Mouse (Mus musculus) midbrain, embryonic 16.5 days (tissue): ENCODE measurements around the gene 1700067P10Rik. TPM values are rescaled to one million over a fixed set of nuclear protein-coding genes. Genes with fewer than 3 reads are reported as not detected.

Experiments
- ATAC-seq: fragments of 200-750 bp; cut with Nextera tagmentation; 2 replicates; pipeline ENCODE4 v1.8.0; 2017; ENCODE audit warnings: moderate TSS enrichment
- H3K27ac ChIP-seq: fragments of 300-500 bp; sonication (generic); 2 replicates; pipeline ENCODE4 v1.5.1; 2014; ENCODE audit warnings: mild to moderate bottlenecking, low read length, mixed read lengths
- H3K27me3 ChIP-seq: fragments of 300-500 bp; sonication (generic); 2 replicates; pipeline ENCODE4 v1.6.1; 2014; ENCODE audit warnings: low read depth, low read length, mixed read lengths; ENCODE audit not compliant: control insufficient read depth, insufficient read depth
- H3K36me3 ChIP-seq: fragments of 300-500 bp; sonication (generic); 2 replicates; pipeline ENCODE4 v1.6.1; 2014; ENCODE audit warnings: mild to moderate bottlenecking, low read length, moderate library complexity, mixed read lengths; ENCODE audit not compliant: control insufficient read depth, insufficient read depth
- H3K4me1 ChIP-seq: fragments of 300-500 bp; sonication (generic); 2 replicates; pipeline ENCODE4 v1.6.1; 2014; ENCODE audit warnings: mild to moderate bottlenecking, low read length, mixed read lengths; ENCODE audit not compliant: control insufficient read depth, insufficient read depth
- H3K4me2 ChIP-seq: fragments of 300-500 bp; sonication (generic); 2 replicates; pipeline ENCODE4 v1.6.1; 2014; ENCODE audit warnings: mild to moderate bottlenecking, low read length, mixed read lengths
- H3K4me3 ChIP-seq: fragments of 300-500 bp; sonication (generic); 2 replicates; pipeline ENCODE4 v1.5.1; 2014; ENCODE audit warnings: low read depth, mild to moderate bottlenecking, low read length, moderate library complexity, mixed read lengths
- H3K9ac ChIP-seq: fragments of 300-500 bp; sonication (generic); 2 replicates; pipeline ENCODE4 v1.6.1; 2014; ENCODE audit warnings: low read depth, low read length, mixed read lengths
- H3K9me3 ChIP-seq: fragments of 300-500 bp; sonication (generic); replicated peaks from 2 replicates; pipeline ENCODE4 v1.6.1; 2014; ENCODE audit warnings: mild to moderate bottlenecking, low read length, mixed read lengths; ENCODE audit not compliant: control insufficient read depth, poor library complexity, severe bottlenecking
- WGBS: fragments of 180-500 bp; shearing (Covaris S2); extraction: QIAGEN DNeasy Blood & Tissue Kit; methylation state at CpG from one replicate; pipeline ENCODE4 v1.1.7; 2014; 5-methylcytosine and 5-hydroxymethylcytosine counted together
- polyA plus RNA-seq: library from polyadenylated mRNA; unstranded; fragments of >200 nt; fragmentation: Nextera tagmentation; extraction: Ambion mirVana; gene quantifications from 2 replicates; pipeline ENCODE4 v1.2.1, GENCODE M21; 2015

Gene 1700067P10Rik
- polyA plus RNA-seq, 1 experiment from 2014 or later: not detected

- H3K36me3 ChIP-seq: no peaks in the 10 kb centered on the region
- no peaks in the 10 kb centered on the region for H3K9me3 ChIP-seq
- no peak overlapping the region for H3K9ac ChIP-seq
- whole genome bisulfite sequencing: 8% methylated on average over 20 of the region's 20 CpGs
- no peak for ATAC-seq
- H3K27ac ChIP-seq: no peak overlapping the region
- H3K4me3 ChIP-seq: no peak overlapping the region
- no peak overlapping the region for H3K4me2 ChIP-seq
- H3K4me1 ChIP-seq: peaks cover 24% of the 10 kb centered on the region
- H3K27me3 ChIP-seq: peaks cover 35% of the 10 kb centered on the region
Observed at GRCm38 (mm10) chr17:48094820-48095680, 5.9 kb downstream of the 1700067P10Rik start.

DNA sequence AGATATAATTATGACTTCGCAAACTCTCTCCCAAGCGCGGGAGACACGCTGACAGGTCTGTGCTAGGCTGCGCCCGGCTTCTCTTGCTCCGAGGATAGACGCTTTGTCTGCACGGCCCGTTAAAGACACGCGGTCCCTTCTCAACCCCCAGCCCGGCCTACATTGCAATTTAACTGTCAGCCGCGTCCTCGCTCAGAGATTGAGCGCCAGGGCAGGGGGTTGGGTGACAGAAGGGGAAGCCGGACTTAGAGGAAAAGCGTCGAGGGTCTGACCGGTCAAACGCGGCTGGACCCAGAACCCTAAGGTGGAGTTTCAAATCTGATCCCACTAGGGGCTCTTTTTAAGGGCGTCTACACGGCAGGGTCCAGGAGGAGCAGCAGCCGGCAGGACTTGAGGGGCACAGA, 6.6 kb downstream of the 1700067P10Rik start:
- 1% methylated on average over 26 of the region's 26 CpGs for WGBS
- no peaks in the 10 kb centered on the region for H3K36me3 ChIP-seq
- H3K4me1 ChIP-seq: peaks cover 24% of the 10 kb centered on the region
- no peak overlapping the region; the same call in 1 of the 2 replicates for H3K4me3 ChIP-seq
- no peak for ATAC-seq
- no peak overlapping the region for H3K27ac ChIP-seq
- H3K9me3 ChIP-seq: no peaks in the 10 kb centered on the region
- 0 out of 2 replicates have a peak overlapping the region, but pooled peaks have one; percentile 29 for H3K4me2 ChIP-seq
- H3K27me3 ChIP-seq: peaks cover 35% of the 10 kb centered on the region
- no peak overlapping the region; the same call in 1 of the 2 replicates for H3K9ac ChIP-seq

DNA sequence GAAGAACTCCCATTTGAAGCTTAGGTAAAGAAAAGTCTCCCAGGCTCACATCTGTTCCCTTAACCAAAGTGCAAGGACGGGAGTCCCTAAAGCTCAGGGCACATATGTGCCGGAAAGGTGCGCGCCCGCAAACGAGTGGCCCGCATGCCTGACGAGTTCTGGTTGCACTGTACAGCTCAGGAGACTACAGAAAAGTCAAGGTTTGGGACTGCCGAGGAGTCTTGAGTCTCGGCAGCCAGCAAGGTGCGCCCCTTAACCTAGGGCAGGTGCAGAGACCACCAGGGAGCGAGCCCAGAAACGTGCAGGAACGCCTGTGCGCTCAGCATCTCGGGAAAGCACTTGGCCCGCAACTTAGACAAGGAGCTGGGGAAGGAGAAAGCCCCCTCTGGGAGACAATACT, 7.2 kb downstream of the 1700067P10Rik start:
- Histone ChIP-seq H3K27ac (no peak overlapping the region), H3K36me3 (no peaks in the 10 kb centered on the region), H3K4me2 (no peak overlapping the region), H3K9me3 (no peaks in the 10 kb centered on the region), H3K9ac (no peak overlapping the region), H3K4me3 (no peak overlapping the region), H3K27me3 (peaks cover 35% of the 10 kb centered on the region), H3K4me1 (peaks cover 24% of the 10 kb centered on the region)
- 5% methylated on average over 17 of the region's 17 CpGs for WGBS
- ATAC-seq: no peak

DNA sequence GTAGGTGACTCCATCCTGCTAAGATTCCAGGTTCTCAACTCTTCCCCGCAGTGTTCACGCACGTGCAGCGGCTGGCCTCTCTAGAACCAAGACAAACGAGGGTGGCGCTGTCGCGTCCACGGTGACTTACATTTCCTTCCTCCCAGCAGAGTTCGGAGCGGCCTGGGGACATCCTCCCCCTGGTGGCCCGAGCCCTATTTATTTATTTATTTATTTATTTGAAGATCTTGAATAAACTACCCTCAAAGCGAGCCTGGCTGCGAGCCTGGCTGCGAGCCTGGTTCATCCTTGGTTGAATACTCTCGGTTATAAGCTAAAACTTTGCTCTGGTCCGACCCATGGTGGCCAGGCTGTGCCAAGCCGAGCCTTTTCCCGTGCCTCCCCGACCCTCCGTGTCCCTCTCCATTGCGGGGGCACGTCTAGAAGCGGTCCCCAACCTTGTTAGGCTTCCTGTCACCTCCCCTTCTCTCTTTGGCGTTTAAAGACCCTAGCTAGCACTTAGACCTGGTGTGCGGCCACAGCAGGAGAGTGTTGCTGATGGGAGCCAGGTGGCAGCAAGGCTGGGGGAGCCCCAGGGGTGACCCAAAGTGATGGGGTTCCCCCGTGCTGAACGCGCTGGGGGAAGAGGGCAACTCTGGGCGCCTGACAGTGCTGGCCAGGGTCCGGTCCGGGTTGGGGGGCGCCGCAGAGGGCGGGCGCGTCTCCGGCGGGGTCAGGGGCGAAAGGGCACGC, 8.1 kb downstream of the 1700067P10Rik start:
- peaks cover 35% of the 10 kb centered on the region for H3K27me3 ChIP-seq
- WGBS: under 1% methylated on average over 31 of the region's 41 CpGs
- 0 out of 2 replicates have a peak, but pooled peaks have one; percentile 13 for ATAC-seq

GRCm38 (mm10) chr17:48097743-48098527, 8.8 kb downstream of the 1700067P10Rik start:
- no peak overlapping the region for H3K27ac ChIP-seq
- H3K4me3 ChIP-seq: peak overlapping the region; percentile 27
- peaks cover 24% of the 10 kb centered on the region for H3K4me1 ChIP-seq
- no peaks in the 10 kb centered on the region for H3K36me3 ChIP-seq
- no peaks in the 10 kb centered on the region for H3K9me3 ChIP-seq
- WGBS: under 1% methylated on average over 39 of the region's 43 CpGs
- no peak for ATAC-seq
- peak overlapping the region; percentile 45 for H3K4me2 ChIP-seq
- H3K9ac ChIP-seq: peak overlapping the region; percentile 42; the same call in 1 of the 2 replicates
- peaks cover 35% of the 10 kb centered on the region for H3K27me3 ChIP-seq

More for the DNA sequence above, 8.1 kb downstream of the 1700067P10Rik start:
- Histone ChIP-seq H3K4me1 (peaks cover 24% of the 10 kb centered on the region), H3K36me3 (no peaks in the 10 kb centered on the region), H3K4me2 (peak overlapping the region; percentile 45), H3K9ac (peak overlapping the region; percentile 42; the same call in 1 of the 2 replicates), H3K4me3 (peak overlapping the region; percentile 27), H3K27ac (no peak overlapping the region), H3K9me3 (no peaks in the 10 kb centered on the region)

DNA sequence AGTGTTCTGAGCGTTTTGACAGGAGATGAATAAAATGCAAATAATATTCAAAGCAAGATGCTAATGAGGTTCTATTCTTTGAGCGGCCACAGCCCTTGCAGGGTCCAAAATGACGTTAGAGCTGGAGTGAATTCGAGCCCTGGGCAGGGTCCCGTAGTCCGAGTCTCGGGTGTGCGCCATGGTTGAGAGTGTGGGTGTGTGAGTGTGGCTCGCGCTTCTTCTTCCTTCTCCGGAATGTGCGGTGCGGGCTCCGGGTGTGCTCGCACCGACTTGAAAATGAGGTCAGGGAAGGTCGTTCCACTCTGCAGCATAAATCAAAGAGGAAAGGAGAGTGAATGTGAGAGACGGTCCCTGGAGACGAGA, 9.4 kb downstream of the 1700067P10Rik start:
- 0 out of 2 replicates have a peak overlapping the region, but pooled peaks have one; percentile 6 for H3K4me3 ChIP-seq
- 1% methylated on average over 19 of the region's 19 CpGs for WGBS
- H3K9ac ChIP-seq: no peak overlapping the region
- H3K9me3 ChIP-seq: no peaks in the 10 kb centered on the region
- no peak for ATAC-seq
- H3K36me3 ChIP-seq: no peaks in the 10 kb centered on the region
- H3K27ac ChIP-seq: no peak overlapping the region
- H3K4me1 ChIP-seq: peaks cover 24% of the 10 kb centered on the region
- peak overlapping the region; percentile 33 for H3K4me2 ChIP-seq
- H3K27me3 ChIP-seq: peaks cover 35% of the 10 kb centered on the region

DNA sequence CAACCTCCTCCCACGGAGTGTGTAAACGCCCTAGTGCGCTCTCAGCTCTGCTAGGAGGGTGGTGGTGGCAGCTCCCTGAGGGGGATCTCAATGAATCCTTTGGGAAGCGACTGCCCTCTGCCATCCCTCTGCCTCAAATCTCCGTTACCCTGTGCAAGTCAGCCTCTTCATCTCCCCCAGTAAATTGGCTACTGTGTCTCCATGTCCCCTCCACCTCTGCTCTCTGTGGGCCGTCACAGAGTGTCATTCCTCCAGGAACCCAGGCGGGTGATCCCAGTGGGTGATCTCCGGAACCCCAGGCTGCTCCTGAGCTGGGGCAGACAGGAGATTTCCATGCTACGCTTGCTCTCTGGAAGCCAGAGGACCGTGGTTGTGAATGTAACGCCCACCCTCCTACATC, 10.2 kb downstream of the 1700067P10Rik start:
- Histone ChIP-seq H3K27ac (no peak overlapping the region), H3K4me1 (peaks cover 24% of the 10 kb centered on the region), H3K9me3 (no peaks in the 10 kb centered on the region), H3K36me3 (no peaks in the 10 kb centered on the region), H3K4me3 (no peak overlapping the region), H3K4me2 (no peak overlapping the region), H3K9ac (no peak overlapping the region), H3K27me3 (peaks cover 30% of the 10 kb centered on the region)
- WGBS: 8% methylated on average over 11 of the region's 11 CpGs
- no peak for ATAC-seq

DNA sequence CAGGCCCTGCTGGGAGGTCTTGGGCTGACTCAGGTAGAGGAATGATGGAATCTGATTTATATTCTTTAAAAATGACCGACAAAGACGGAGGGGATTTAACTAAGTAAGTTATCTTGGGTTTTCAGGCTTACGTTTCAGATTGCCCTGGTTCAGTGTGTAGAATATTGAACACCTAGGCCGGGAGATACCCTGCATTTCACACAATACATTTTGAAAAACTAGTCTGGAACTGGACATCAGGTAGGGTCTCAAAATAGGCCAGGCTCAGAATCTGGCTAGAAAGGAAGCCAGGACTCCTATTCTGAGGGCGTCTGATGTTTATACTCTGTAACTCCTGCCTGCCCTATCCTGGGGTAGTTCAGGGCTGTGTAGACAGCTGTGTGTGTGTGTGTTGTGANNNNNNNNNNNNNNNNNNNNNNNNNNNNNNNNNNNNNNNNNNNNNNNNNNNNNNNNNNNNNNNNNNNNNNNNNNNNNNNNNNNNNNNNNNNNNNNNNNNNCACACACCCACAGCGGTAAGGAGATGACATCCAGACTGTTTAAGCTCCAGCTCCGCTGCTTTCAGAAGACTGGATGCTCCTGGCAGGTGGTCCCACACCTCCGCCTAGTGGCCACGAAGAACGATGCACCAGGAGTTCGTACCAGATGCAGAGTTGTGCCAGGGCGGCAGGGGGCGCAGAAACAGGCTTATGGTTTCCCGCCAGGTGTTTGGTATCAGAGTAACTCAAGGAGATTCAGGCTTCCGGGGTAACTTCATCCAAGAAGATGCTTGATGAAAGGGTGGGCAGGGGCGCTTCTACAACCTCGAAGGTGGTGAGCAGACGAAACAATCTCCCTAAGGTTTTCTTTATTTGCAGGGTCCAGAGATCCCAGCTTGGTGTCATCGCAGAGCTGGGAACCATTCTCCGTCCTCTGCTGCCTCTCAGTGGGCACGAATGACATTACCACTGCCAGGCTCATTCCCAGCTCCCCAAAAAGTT, 11.6 kb downstream of the 1700067P10Rik start:
- ATAC-seq: peak; percentile 79
- 11% methylated on average over 21 of the region's 21 CpGs for WGBS
- H3K9ac ChIP-seq: no peak overlapping the region
- H3K4me2 ChIP-seq: peak overlapping the region; percentile 54
- H3K27ac ChIP-seq: no peak overlapping the region
- H3K27me3 ChIP-seq: peaks cover 27% of the 10 kb centered on the region
- no peaks in the 10 kb centered on the region for H3K36me3 ChIP-seq
- H3K4me3 ChIP-seq: peak overlapping the region; percentile 31
- H3K9me3 ChIP-seq: no peaks in the 10 kb centered on the region
- H3K4me1 ChIP-seq: peaks cover 23% of the 10 kb centered on the region
